Mouse (Mus musculus): ENCODE measurements around the gene Ppp1r2. TPM values are rescaled to one million over a fixed set of nuclear protein-coding genes. Genes with fewer than 3 reads are reported as not detected.

Gene Ppp1r2
- total and polyA plus RNA-seq, 3 experiments, result 33.8 to 75.4 (median 62.4) TPM

- Histone ChIP-seq H3K27me3 (replicated peaks) (peaks cover 4% of the 10 kb centered on the region), H3K4me3 (replicated peaks in 1 of 3; ENCODE audit: low read depth in 2 of 3, low read length in 2 of 3, poor library complexity in 1 of 3) (no peak overlapping the region), H3K36me3 (replicated peaks in 1 of 2; ENCODE audit: control insufficient read depth in 1 of 2, insufficient read depth in 1 of 2, low read length in 1 of 2) (peaks cover 0 to 3% of the 10 kb centered on the region in 2 experiments), H3K79me2 (replicated peaks; ENCODE audit: control insufficient read depth, extremely low read depth, insufficient read depth, poor library complexity, severe bottlenecking) (peaks cover 15% of the 10 kb centered on the region), H3K9me3 (replicated peaks; ENCODE audit: low read length) (no peaks in the 10 kb centered on the region), H3K4me2 (ENCODE audit: insufficient read depth, low read depth, poor library complexity, severe bottlenecking) (no peak overlapping the region), H3K9ac (ENCODE audit: insufficient read depth, low read depth) (no peak overlapping the region), H3K27ac (ENCODE audit: insufficient read depth, low read depth) (no peak overlapping the region), H3K4me1 (ENCODE audit: control insufficient read depth in 1 of 2, insufficient read depth in 2 of 2) (peaks cover 0 to 16% of the 10 kb centered on the region in 2 experiments; a peak in 2 of 4 replicates)
- in situ Hi-C loops (cut with MboI; ENCODE audit: low pct_ligation_motif_present, low pct_unique_long_range_greater_than_20kb, low sequenced_read_pairs), result no loop called here
- dilution Hi-C loops (cut with MboI; ENCODE audit: extremely low pct_ligation_motif_present, extremely low pct_unique_long_range_greater_than_20kb, low sequenced_read_pairs), result no loop called here
- DNase-seq (ENCODE audit: extremely low read depth), result no peak
- TF ChIP-seq USF2 (conservative IDR thresholded peaks at IDR 0.05; ENCODE audit: low read depth, low read length) (no peak), IRF4 (IDR thresholded peaks at IDR 0.05; ENCODE audit: low read depth, low read length) (no peak)
Measured at GRCm38 (mm10) chr16:31278081-31278480, 3.0 kb upstream of the Ppp1r2 start.

GRCm38 (mm10) chr16:31276962-31277361 is 1.9 kb upstream of the Ppp1r2 start:
- in situ Hi-C loops (cut with MboI; ENCODE audit: low pct_ligation_motif_present, low pct_unique_long_range_greater_than_20kb, low sequenced_read_pairs) (no loop called here), dilution Hi-C loops (cut with MboI; ENCODE audit: extremely low pct_ligation_motif_present, extremely low pct_unique_long_range_greater_than_20kb, low sequenced_read_pairs) (no loop called here)
- DNase-seq (ENCODE audit: extremely low read depth), result no peak
- Histone ChIP-seq H3K9me3 (replicated peaks; ENCODE audit: low read length) (no peaks in the 10 kb centered on the region), H3K9ac (ENCODE audit: insufficient read depth, low read depth) (no peak overlapping the region), H3K4me2 (ENCODE audit: insufficient read depth, low read depth, poor library complexity, severe bottlenecking) (no peak overlapping the region), H3K27me3 (replicated peaks) (peaks cover 4% of the 10 kb centered on the region), H3K79me2 (replicated peaks; ENCODE audit: control insufficient read depth, extremely low read depth, insufficient read depth, poor library complexity, severe bottlenecking) (peaks cover 25% of the 10 kb centered on the region), H3K27ac (ENCODE audit: insufficient read depth, low read depth) (no peak overlapping the region), H3K4me3 (replicated peaks in 1 of 3; ENCODE audit: low read depth in 2 of 3, low read length in 2 of 3, poor library complexity in 1 of 3) (no peak overlapping the region), H3K4me1 (ENCODE audit: control insufficient read depth in 1 of 2, insufficient read depth in 2 of 2) (peaks cover 3 to 26% of the 10 kb centered on the region in 2 experiments), H3K36me3 (replicated peaks in 1 of 2; ENCODE audit: control insufficient read depth in 1 of 2, insufficient read depth in 1 of 2, low read length in 1 of 2) (peaks cover 0 to 12% of the 10 kb centered on the region in 2 experiments)
- no peak for TF ChIP-seq PAX5 (IDR thresholded peaks at IDR 0.05; ENCODE audit: low read length)
- no peak for TF ChIP-seq ZKSCAN1 (IDR thresholded peaks at IDR 0.05; ENCODE audit: borderline replicate concordance, low read depth, low read length)
- no peak for TF ChIP-seq MYC (IDR thresholded peaks at IDR 0.05; ENCODE audit: low read depth, low read length)
- TF ChIP-seq KAT2A (IDR thresholded peaks at IDR 0.05; ENCODE audit: insufficient replicate concordance, low read length), result no peak
- TF ChIP-seq SMC3 (IDR thresholded peaks at IDR 0.05; ENCODE audit: low read depth, low read length), result no peak
- TF ChIP-seq POLR2A (IDR thresholded peaks at IDR 0.05; ENCODE audit: low read depth, low read length), result no peak

GRCm38 (mm10) chr16:31276539-31276938 is 1.5 kb upstream of the Ppp1r2 start:
- DNase-seq (ENCODE audit: extremely low read depth), result no peak
- H3K27ac ChIP-seq (ENCODE audit: insufficient read depth, low read depth), result no peak overlapping the region
- H3K79me2 ChIP-seq (replicated peaks; ENCODE audit: control insufficient read depth, extremely low read depth, insufficient read depth, poor library complexity, severe bottlenecking), result peaks cover 28% of the 10 kb centered on the region
- dilution Hi-C loops (cut with MboI; ENCODE audit: extremely low pct_ligation_motif_present, extremely low pct_unique_long_range_greater_than_20kb, low sequenced_read_pairs), result no loop called here
- no peaks in the 10 kb centered on the region for H3K9me3 ChIP-seq (replicated peaks; ENCODE audit: low read length)
- TF ChIP-seq ZC3H11A (IDR thresholded peaks at IDR 0.05; ENCODE audit: low read depth, low read length) (no peak), POLR2AphosphoS2 (IDR thresholded peaks at IDR 0.05; ENCODE audit: low read depth, low read length) (no peak), KAT2A (IDR thresholded peaks at IDR 0.05; ENCODE audit: insufficient replicate concordance, low read length) (no peak), E2F4 (IDR thresholded peaks at IDR 0.05; ENCODE audit: insufficient replicate concordance, low read depth, low read length) (no peak), JUN (IDR thresholded peaks at IDR 0.05; ENCODE audit: insufficient read depth, low read depth, low read length) (no peak), PAX5 (IDR thresholded peaks at IDR 0.05; ENCODE audit: low read length) (no peak), MAFK (IDR thresholded peaks at IDR 0.05; ENCODE audit: insufficient replicate concordance, low read length) (no peak)
- peaks cover 4% of the 10 kb centered on the region for H3K27me3 ChIP-seq (replicated peaks)
- peaks cover 3 to 29% of the 10 kb centered on the region in 2 experiments for H3K4me1 ChIP-seq (ENCODE audit: control insufficient read depth in 1 of 2, insufficient read depth in 2 of 2)
- H3K36me3 ChIP-seq (replicated peaks in 1 of 2; ENCODE audit: control insufficient read depth in 1 of 2, insufficient read depth in 1 of 2, low read length in 1 of 2), result peaks cover 0 to 15% of the 10 kb centered on the region in 2 experiments
- no peak overlapping the region for H3K9ac ChIP-seq (ENCODE audit: insufficient read depth, low read depth)
- H3K4me3 ChIP-seq (replicated peaks in 1 of 3; ENCODE audit: low read depth in 2 of 3, low read length in 2 of 3, poor library complexity in 1 of 3), result no peak overlapping the region
- no peak overlapping the region for H3K4me2 ChIP-seq (ENCODE audit: insufficient read depth, low read depth, poor library complexity, severe bottlenecking)
- in situ Hi-C loops (cut with MboI; ENCODE audit: low pct_ligation_motif_present, low pct_unique_long_range_greater_than_20kb, low sequenced_read_pairs), result no loop called here

All from CH12.LX (cell line).